28 mouse cellular contexts compared by ENCODE assay signal in the genomic region with DNA sequence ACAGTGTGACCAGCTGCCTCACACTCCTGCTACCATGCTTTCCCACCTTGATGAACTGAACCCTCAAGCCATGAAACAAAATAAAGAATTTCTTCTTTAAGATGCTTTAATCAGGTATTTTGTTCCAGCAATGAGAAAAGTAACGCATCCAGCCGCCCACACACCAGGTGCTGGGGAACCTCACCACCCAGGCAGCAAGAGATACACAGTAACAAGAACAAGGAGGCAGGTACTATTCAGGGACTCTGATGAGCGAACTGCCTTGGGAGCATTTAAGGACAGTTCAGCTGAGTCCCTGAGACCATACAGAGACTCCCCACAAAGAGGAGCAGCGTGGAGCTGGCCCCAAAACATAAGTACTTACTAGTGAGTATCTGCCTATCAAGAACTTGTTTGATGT. TPM values are rescaled to one million over a fixed set of nuclear protein-coding genes. Genes with fewer than 3 reads are reported as not detected.
DNase-seq lines count a peak whose midpoint lies in the region.
"Had no signal": no experiment of that assay in that cellular context is flagged by ENCODE, and none has a peak within 500 bp of the region (broad histone marks: within the 10 kb centered on the region; RNA-seq: fewer than 3 reads in every experiment).

No protein-coding gene starts in this region.

- DNase-seq in layer of hippocampus, adult 11-12 months (ENCODE audit: low spot score), result peak; percentile 39
- no peak for DNase-seq in layer of hippocampus, postnatal 14 days (ENCODE audit: low spot score in 2 of 2)
- DNase-seq in right cerebral cortex, adult 18-20 months, result peak; percentile 41
- no peak for DNase-seq in right cerebral cortex, postnatal 4 days
- peak; percentile 52 to 62 for DNase-seq in right cerebral cortex, adult 2 months (ENCODE audit: low spot score in 2 of 2)
- DNase-seq in thymus, postnatal 0 days (ENCODE audit: low spot score), result no peak
- DNase-seq in spleen, postnatal 36 days (ENCODE audit: low spot score in 2 of 2), result no peak
- DNase-seq: adrenal gland, postnatal 10 days; cerebellum, adult 11-12 months; cerebellum, adult 9-11 months; gastrocnemius, postnatal 25 days; heart, adult 18-20 months; heart, postnatal 36 days; kidney, adult 9 months; kidney, postnatal 10 days; liver; lung, adult 2 months; lung, postnatal 10 days; retina, postnatal 1 day; spleen, adult 18-20 months had no signal

RNA-seq across cellular contexts. Expression of gene Cpxm2, which starts 47.6 kb away (rescaled TPM):
- 1 to 10 TPM; 3.1 to 4.0 TPM for total RNA-seq in layer of hippocampus, postnatal 14 days (2021)
- polyA plus RNA-seq in thymus, postnatal 0 days (2015; fragmentation: Nextera tagmentation; extraction: Ambion mirVana), result 0.86 and 1.2 TPM in 2 replicates
- total RNA-seq: common myeloid progenitor, adult 5-6 weeks; megakaryocyte-erythroid progenitor cell, adult 5-6 weeks; MEL; monocyte, adult 5-6 weeks had no signal
- polyA plus RNA-seq: erythroblast, embryonic 14.5 days; heart, embryonic 11.5 days; macrophage; Patski had no signal

Comparison
In these comparisons a context has a peak if more than half of its experiments do, and no peak if none do; other contexts are left out.
1. DNase-seq: peak in layer of hippocampus, adult 11-12 months (single experiment), right cerebral cortex, adult 18-20 months (single experiment) and right cerebral cortex, adult 2 months (2 of 2); none in layer of hippocampus, postnatal 14 days (0 of 2), right cerebral cortex, postnatal 4 days (single experiment), thymus, postnatal 0 days (single experiment) and spleen, postnatal 36 days (0 of 2).